Mouse (Mus musculus) limb, embryonic 14.5 days (tissue): ENCODE data around the gene Celf2. TPM values are rescaled to one million over a fixed set of nuclear protein-coding genes. Genes with fewer than 3 reads are reported as not detected.

Source experiments
- ATAC-seq: fragments of 200-750 bp; cut with Nextera tagmentation; 2 replicates; pipeline ENCODE4 v1.8.0; 2017; ENCODE audit warnings: low read depth, moderate number of reproducible peaks, moderate TSS enrichment; ENCODE audit not compliant: low FRiP score
- DNase-seq: peaks from one replicate; pipeline ENCODE4 v3.0.0-alpha.2; 2015; ENCODE audit warnings: low spot score
- H3K27ac ChIP-seq: fragments of 300-500 bp; sonication (generic); replicated peaks from 2 replicates; pipeline ENCODE4 v1.5.1; 2014; ENCODE audit warnings: low read depth, mild to moderate bottlenecking, low read length, moderate library complexity, mixed read lengths
- H3K27me3 ChIP-seq: fragments of 300-500 bp; sonication (generic); 2 replicates; pipeline ENCODE4 v1.6.1; 2014; ENCODE audit warnings: low read length, mixed read lengths; ENCODE audit not compliant: control insufficient read depth, insufficient read depth
- H3K36me3 ChIP-seq: fragments of 300-500 bp; sonication (generic); 2 replicates; pipeline ENCODE4 v1.6.1; 2014; ENCODE audit warnings: mild to moderate bottlenecking, low read length, moderate library complexity, mixed read lengths; ENCODE audit not compliant: control insufficient read depth, insufficient read depth
- H3K4me1 ChIP-seq: fragments of 300-500 bp; sonication (generic); 2 replicates; pipeline ENCODE4 v1.6.1; 2014; ENCODE audit warnings: antibody characterized with exemption, low read length, mixed read lengths; ENCODE audit not compliant: control insufficient read depth, insufficient read depth
- H3K4me2 ChIP-seq: fragments of 300-500 bp; sonication (generic); replicated peaks from 2 replicates; pipeline ENCODE4 v1.6.1; 2014; ENCODE audit warnings: low read depth, mild to moderate bottlenecking, low read length, moderate library complexity; ENCODE audit not compliant: severe bottlenecking
- H3K4me3 ChIP-seq: fragments of 300-500 bp; sonication (generic); replicated peaks from 2 replicates; pipeline ENCODE4 v1.5.1; 2014; ENCODE audit warnings: low read length
- H3K9ac ChIP-seq: fragments of 300-500 bp; sonication (generic); 2 replicates; pipeline ENCODE4 v1.6.1; 2014; ENCODE audit warnings: mild to moderate bottlenecking, low read depth, low read length, moderate library complexity; ENCODE audit not compliant: severe bottlenecking
- H3K9me3 ChIP-seq: fragments of 300-500 bp; sonication (generic); 2 replicates; pipeline ENCODE4 v1.6.1; 2016; ENCODE audit warnings: low read length; ENCODE audit not compliant: control insufficient read depth
- POLR2A ChIP-seq: fragments of 200-500 bp; IDR thresholded peaks from 2 replicates; pipeline ENCODE4 v1.8.0; 2012; ENCODE audit warnings: inconsistent platforms, mild to moderate bottlenecking, moderate library complexity, borderline replicate concordance; ENCODE audit not compliant: insufficient read depth, insufficient read length; ENCODE audit errors: extremely low read depth
- WGBS: fragments of 180-500 bp; shearing (Covaris S2); extraction: QIAGEN DNeasy Blood & Tissue Kit; methylation state at CpG from one replicate; pipeline ENCODE4 v1.1.7; 2014; 5-methylcytosine and 5-hydroxymethylcytosine counted together
- polyA plus RNA-seq, 2 experiments: library from polyadenylated mRNA; depleted of rRNA in 1 of 2; stranded (reverse) in 1 of 2; unstranded in 1 of 2; fragments of >200 nt; fragmentation: Nextera tagmentation in 1 of 2; extraction: Ambion mirVana in 1 of 2; gene quantifications; 2 replicates each; pipeline versions ENCODE4 v1.2.1 to v1.2.3; 2012 to 2014

Gene Celf2
- polyA plus RNA-seq, 2 experiments: 55.3 to 75.1 TPM

DNA sequence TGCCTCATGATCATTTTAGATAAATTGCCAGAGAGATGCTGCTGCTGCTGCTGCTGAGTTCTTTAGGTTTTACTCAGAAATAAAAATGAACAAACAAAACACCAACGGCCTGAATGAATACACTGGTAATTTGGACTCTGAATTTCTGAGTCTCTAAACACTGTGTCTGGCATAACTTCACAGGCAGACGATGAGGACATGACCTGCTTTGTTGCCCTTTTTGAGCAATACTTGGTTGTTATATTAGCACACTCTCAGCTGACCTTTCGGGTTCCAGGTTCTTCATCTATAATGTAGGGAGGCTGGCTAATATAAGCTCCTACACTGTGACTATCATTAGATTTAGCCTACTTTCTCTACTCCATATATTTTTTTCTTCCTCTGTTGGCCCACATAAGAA lies 863.0 kb downstream of the Celf2 start:
- Histone ChIP-seq H3K36me3 (no peaks in the 10 kb centered on the region), H3K27me3 (no peaks in the 10 kb centered on the region), H3K9me3 (no peaks in the 10 kb centered on the region), H3K9ac (no peak overlapping the region), H3K4me1 (no peaks in the 10 kb centered on the region), H3K4me3 (no peak overlapping the region), H3K4me2 (no peak overlapping the region), H3K27ac (no peak overlapping the region)
- ATAC-seq: no peak
- 86% methylated on average over 3 of the region's 3 CpGs for WGBS
- DNase-seq: no peak
- no peak for TF ChIP-seq POLR2A

DNA sequence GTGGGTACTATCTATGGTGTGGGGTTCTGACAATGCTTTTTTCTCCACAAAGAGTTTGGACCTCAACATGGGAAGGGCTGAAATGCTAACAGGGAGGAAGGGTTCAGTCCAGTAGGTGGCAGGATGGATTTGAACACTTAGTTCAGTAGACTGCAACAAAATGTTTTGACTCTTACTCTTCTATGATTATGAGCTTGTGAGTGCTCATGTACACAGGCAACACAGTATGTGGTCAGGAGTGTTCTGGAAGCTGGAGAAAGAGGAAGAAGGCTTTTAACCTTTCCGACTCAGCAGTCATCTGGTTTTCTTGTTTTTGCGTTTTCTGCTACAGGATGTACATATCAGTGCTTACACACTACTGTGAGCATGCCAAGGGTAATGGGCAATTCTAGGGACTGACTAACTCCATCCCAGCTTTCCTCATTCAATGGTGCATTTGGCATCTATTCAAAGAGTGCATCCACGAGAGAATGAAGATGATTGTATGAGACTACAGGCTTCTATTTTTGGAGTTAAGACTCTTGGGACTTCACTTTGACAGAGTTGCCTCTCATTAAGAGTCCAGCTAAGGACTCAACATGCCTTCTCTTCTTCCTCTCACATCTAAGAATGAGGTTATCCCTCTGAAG lies 867.0 kb downstream of the Celf2 start:
- no peak overlapping the region for H3K27ac ChIP-seq
- H3K36me3 ChIP-seq: no peaks in the 10 kb centered on the region
- no peak overlapping the region for H3K4me2 ChIP-seq
- H3K9me3 ChIP-seq: no peaks in the 10 kb centered on the region
- ATAC-seq: no peak
- H3K4me3 ChIP-seq: no peak overlapping the region
- no peak for DNase-seq
- H3K9ac ChIP-seq: no peak overlapping the region
- 79% methylated on average over 3 of the region's 3 CpGs for WGBS
- H3K27me3 ChIP-seq: no peaks in the 10 kb centered on the region
- H3K4me1 ChIP-seq: no peaks in the 10 kb centered on the region
- TF ChIP-seq POLR2A: no peak

DNA sequence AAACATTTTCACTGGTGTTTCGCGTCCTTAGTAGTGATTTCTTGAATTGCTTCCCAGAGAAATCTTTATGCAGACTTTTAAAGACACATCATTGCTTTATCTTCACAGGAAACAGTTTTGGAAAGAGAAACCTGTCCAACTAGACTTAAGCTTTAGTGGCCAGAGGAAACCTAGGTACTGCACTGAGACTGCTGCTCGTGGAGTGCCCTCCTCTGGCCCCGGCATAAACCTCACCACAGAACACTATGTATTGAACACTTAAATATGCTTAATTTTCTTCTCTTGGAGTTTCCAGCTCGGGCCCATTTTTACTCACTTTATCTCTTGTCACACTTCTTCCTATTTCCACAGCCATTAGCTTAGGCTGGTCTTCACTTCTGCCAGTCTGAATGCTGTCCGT lies 870.0 kb downstream of the Celf2 start:
- no peak overlapping the region for H3K4me2 ChIP-seq
- H3K9me3 ChIP-seq: no peaks in the 10 kb centered on the region
- WGBS: 83% methylated on average over 6 of the region's 6 CpGs
- no peaks in the 10 kb centered on the region for H3K36me3 ChIP-seq
- DNase-seq: no peak
- no peak overlapping the region for H3K4me3 ChIP-seq
- no peaks in the 10 kb centered on the region for H3K4me1 ChIP-seq
- no peak overlapping the region for H3K27ac ChIP-seq
- ATAC-seq: no peak
- no peak for TF ChIP-seq POLR2A
- H3K9ac ChIP-seq: no peak overlapping the region
- H3K27me3 ChIP-seq: no peaks in the 10 kb centered on the region

DNA sequence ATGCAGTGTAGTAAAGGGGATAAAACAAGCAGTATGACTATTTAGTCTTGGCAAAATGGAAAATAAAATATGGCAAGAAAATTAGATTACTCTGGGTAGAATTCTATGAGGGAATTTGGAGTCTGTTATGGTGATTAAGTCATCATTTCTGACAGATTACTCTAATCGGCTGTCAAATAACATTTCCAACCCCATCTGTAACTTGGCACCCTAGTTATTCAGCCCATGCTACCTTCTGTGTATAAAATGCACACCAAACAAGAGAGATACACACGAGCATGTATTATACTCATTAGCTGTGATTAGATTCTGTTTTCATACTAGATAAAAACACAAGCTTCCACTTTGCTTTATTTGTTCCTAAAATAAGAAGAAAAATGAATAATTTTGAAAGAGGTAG lies 872.2 kb downstream of the Celf2 start:
- H3K36me3 ChIP-seq: no peaks in the 10 kb centered on the region
- 76% methylated on average over 2 of the region's 2 CpGs for WGBS
- no peak for DNase-seq

DNA sequence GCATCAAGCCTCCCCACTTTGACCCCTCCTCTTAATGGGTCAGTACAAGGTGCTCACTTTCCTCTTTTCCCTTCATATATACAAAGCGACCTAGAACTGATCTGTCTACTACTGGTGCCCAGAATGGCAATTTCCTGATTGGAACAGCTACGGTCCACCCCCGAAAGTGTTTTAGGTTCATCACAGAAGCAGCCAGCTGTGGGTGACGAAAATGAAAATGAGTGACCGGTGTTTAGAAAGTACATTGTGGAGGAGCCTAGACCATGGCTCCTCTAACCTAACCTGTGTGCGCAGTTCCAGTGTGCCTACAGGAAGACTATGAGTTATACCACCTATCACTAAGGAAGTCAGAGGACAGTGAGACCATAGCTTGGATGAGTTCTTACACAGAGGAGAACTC lies 874.5 kb downstream of the Celf2 start:
- no peaks in the 10 kb centered on the region for H3K27me3 ChIP-seq
- H3K4me1 ChIP-seq: no peaks in the 10 kb centered on the region
- ATAC-seq (no peak), DNase-seq (no peak)
- no peak for TF ChIP-seq POLR2A
- no peak overlapping the region for H3K9ac ChIP-seq
- H3K36me3 ChIP-seq: no peaks in the 10 kb centered on the region
- WGBS: 90% methylated on average over 6 of the region's 6 CpGs
- no peak overlapping the region for H3K4me2 ChIP-seq
- H3K9me3 ChIP-seq: no peaks in the 10 kb centered on the region
- H3K27ac ChIP-seq: no peak overlapping the region
- H3K4me3 ChIP-seq: no peak overlapping the region

More for the DNA sequence above, 872.2 kb downstream of the Celf2 start:
- no peak overlapping the region for H3K9ac ChIP-seq
- TF ChIP-seq POLR2A: no peak
- no peaks in the 10 kb centered on the region for H3K4me1 ChIP-seq
- ATAC-seq: no peak
- no peaks in the 10 kb centered on the region for H3K27me3 ChIP-seq
- no peak overlapping the region for H3K27ac ChIP-seq
- no peak overlapping the region for H3K4me2 ChIP-seq
- H3K9me3 ChIP-seq: no peaks in the 10 kb centered on the region
- no peak overlapping the region for H3K4me3 ChIP-seq

DNA sequence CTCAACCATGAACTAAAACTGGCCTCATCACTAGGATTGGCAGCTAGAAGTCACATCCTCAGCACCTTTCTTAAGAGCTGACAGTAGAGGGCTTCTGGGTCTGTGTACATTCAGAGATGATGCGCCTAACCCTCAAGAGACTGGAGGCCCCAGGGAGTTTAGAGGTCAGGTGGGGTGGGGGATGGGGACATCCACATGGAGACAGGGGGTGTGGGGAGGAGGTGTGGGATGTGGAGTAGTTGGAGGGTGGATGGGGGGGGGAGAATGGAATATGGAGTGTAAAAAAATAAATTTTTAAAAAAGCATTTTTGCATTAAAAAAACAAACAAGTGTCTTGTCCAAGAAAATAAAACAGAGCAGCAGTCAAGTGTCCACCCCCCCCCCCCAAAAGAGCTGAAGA lies 876.2 kb downstream of the Celf2 start:
- ATAC-seq (no peak), DNase-seq (no peak)
- no peak overlapping the region for H3K4me3 ChIP-seq
- H3K27ac ChIP-seq: no peak overlapping the region
- no peak overlapping the region for H3K9ac ChIP-seq
- H3K36me3 ChIP-seq: no peaks in the 10 kb centered on the region
- WGBS: 85% methylated on average over 1 of the region's 1 CpGs
- no peak overlapping the region for H3K4me2 ChIP-seq
- H3K9me3 ChIP-seq: no peaks in the 10 kb centered on the region
- no peaks in the 10 kb centered on the region for H3K4me1 ChIP-seq
- no peak for TF ChIP-seq POLR2A
- no peaks in the 10 kb centered on the region for H3K27me3 ChIP-seq
